8 mouse cellular contexts compared by ENCODE assay signal in genomic region chr2:152670983-152671641, GRCm38 (mm10). TPM values are rescaled to one million over a fixed set of nuclear protein-coding genes. Genes with fewer than 3 reads are reported as not detected.
A peak's percentile ranks its signal among the peaks of the same experiment; 100 is the strongest.
DNase-seq lines count a peak whose midpoint lies in the region; ATAC-seq lines count a peak whose summit lies in the region.

No protein-coding gene starts in this region.

- H3K27ac ChIP-seq in embryonic facial prominence, embryonic 12.5 days, result peak overlapping the region; percentile 98
- peak overlapping the region; percentile 6; the same call in 1 of the 2 replicates for H3K27ac ChIP-seq in intestine, embryonic 16.5 days (ENCODE audit: low read length)
- H3K27ac ChIP-seq in midbrain, embryonic 10.5 days (replicated peaks), result peak overlapping the region; percentile 98
- peak overlapping the region; percentile 87 for H3K27ac ChIP-seq in stomach, embryonic 16.5 days (ENCODE audit: low read length)

- intact Hi-C loops in gastrocnemius, postnatal 36 days (cut with DNase I), result no loop called here

- peaks cover 31% of the 10 kb centered on the region for H3K4me1 ChIP-seq in embryonic facial prominence, embryonic 12.5 days
- H3K4me1 ChIP-seq in intestine, embryonic 16.5 days (ENCODE audit: control insufficient read depth, insufficient read depth, low read length), result peaks cover 44% of the 10 kb centered on the region
- H3K4me1 ChIP-seq in midbrain, embryonic 10.5 days, result peaks cover 37% of the 10 kb centered on the region
- peaks cover 34% of the 10 kb centered on the region for H3K4me1 ChIP-seq in stomach, embryonic 16.5 days (ENCODE audit: control insufficient read depth, insufficient read depth, low read length)

- peak overlapping the region; percentile 69 for H3K4me2 ChIP-seq in embryonic facial prominence, embryonic 12.5 days (replicated peaks)
- H3K4me2 ChIP-seq in intestine, embryonic 16.5 days (ENCODE audit: low read depth, low read length), result peak overlapping the region; percentile 88
- H3K4me2 ChIP-seq in stomach, embryonic 16.5 days (ENCODE audit: low read depth, low read length), result peak overlapping the region; percentile 78

- ATAC-seq in embryonic facial prominence, embryonic 12.5 days (ENCODE audit: insufficient number of reproducible peaks, insufficient read depth, low FRiP score, low TSS enrichment), result no peak
- no peak for ATAC-seq in intestine, embryonic 16.5 days
- no peak for ATAC-seq in stomach, embryonic 16.5 days (ENCODE audit: insufficient read depth, low FRiP score)
- no peak for ATAC-seq in erythroid progenitor cell, adult 5-6 weeks (replicated peaks; ENCODE audit: low FRiP score, poor library complexity, severe bottlenecking)

- no peaks in the 10 kb centered on the region for H3K27me3 ChIP-seq in embryonic facial prominence, embryonic 12.5 days
- H3K27me3 ChIP-seq in intestine, embryonic 16.5 days (replicated peaks; ENCODE audit: control insufficient read depth, insufficient read depth, low read length), result no peaks in the 10 kb centered on the region
- no peaks in the 10 kb centered on the region for H3K27me3 ChIP-seq in midbrain, embryonic 10.5 days (ENCODE audit: low read depth, poor library complexity, severe bottlenecking)
- no peaks in the 10 kb centered on the region for H3K27me3 ChIP-seq in stomach, embryonic 16.5 days (ENCODE audit: control insufficient read depth, insufficient read depth, low read length)

- H3K9ac ChIP-seq in embryonic facial prominence, embryonic 12.5 days, result peak overlapping the region; percentile 98
- H3K9ac ChIP-seq in intestine, embryonic 16.5 days (ENCODE audit: low read depth, low read length), result peak overlapping the region; percentile 99
- peak overlapping the region; percentile 88 for H3K9ac ChIP-seq in stomach, embryonic 16.5 days (ENCODE audit: low read length)

- no peaks in the 10 kb centered on the region for H3K9me3 ChIP-seq in embryonic facial prominence, embryonic 12.5 days
- H3K9me3 ChIP-seq in intestine, embryonic 16.5 days (ENCODE audit: control insufficient read depth, low read length), result no peaks in the 10 kb centered on the region
- H3K9me3 ChIP-seq in midbrain, embryonic 10.5 days (replicated peaks), result no peaks in the 10 kb centered on the region
- no peaks in the 10 kb centered on the region for H3K9me3 ChIP-seq in stomach, embryonic 16.5 days (replicated peaks; ENCODE audit: control insufficient read depth, low read length)

- peak; percentile 41 to 45 for DNase-seq in lung, adult 18-20 months
- no peak for DNase-seq in lung, postnatal 14 days
- DNase-seq in midbrain, embryonic 10.5 days (ENCODE audit: low spot score), result no peak
- DNase-seq in gastrocnemius, postnatal 36 days, result no peak

- H3K4me3 ChIP-seq in embryonic facial prominence, embryonic 12.5 days, result peak overlapping the region; percentile 99
- H3K4me3 ChIP-seq in intestine, embryonic 16.5 days (ENCODE audit: low read length), result peak overlapping the region; percentile 93
- H3K4me3 ChIP-seq in midbrain, embryonic 10.5 days, result peak overlapping the region; percentile 99
- H3K4me3 ChIP-seq in stomach, embryonic 16.5 days (replicated peaks; ENCODE audit: low read length), result peak overlapping the region; percentile 73

- H3K36me3 ChIP-seq in embryonic facial prominence, embryonic 12.5 days, result peaks cover 34% of the 10 kb centered on the region
- peaks cover 13% of the 10 kb centered on the region; the same call in 1 of the 2 replicates for H3K36me3 ChIP-seq in intestine, embryonic 16.5 days (ENCODE audit: control insufficient read depth, insufficient read depth, low read length)
- H3K36me3 ChIP-seq in midbrain, embryonic 10.5 days, result peaks cover 49% of the 10 kb centered on the region
- peaks cover 6% of the 10 kb centered on the region for H3K36me3 ChIP-seq in stomach, embryonic 16.5 days (ENCODE audit: control insufficient read depth, insufficient read depth, low read length)

- WGBS in embryonic facial prominence, embryonic 12.5 days, result 53% methylated on average over 9 of the region's 9 CpGs
- WGBS in intestine, embryonic 16.5 days, result 47% methylated on average over 9 of the region's 9 CpGs
- WGBS in midbrain, embryonic 10.5 days, result 66% methylated on average over 9 of the region's 9 CpGs
- 42% methylated on average over 9 of the region's 9 CpGs for WGBS in stomach, embryonic 16.5 days

RNA-seq across cellular contexts. Expression of gene H13, which starts 1.9 kb away (rescaled TPM):
- 129 and 131 TPM in 2 replicates for polyA plus RNA-seq in embryonic facial prominence, embryonic 12.5 days (2016; fragmentation: Nextera tagmentation; extraction: Ambion mirVana)
- polyA plus RNA-seq in intestine, embryonic 16.5 days (2015; fragmentation: Nextera tagmentation; extraction: Ambion mirVana), result 116 and 119 TPM in 2 replicates
- 99.2 and 117 TPM in 2 replicates for polyA plus RNA-seq in midbrain, embryonic 10.5 days (2016; fragmentation: Nextera tagmentation; extraction: Ambion mirVana)
- polyA plus RNA-seq in stomach, embryonic 16.5 days (2015; fragmentation: Nextera tagmentation; extraction: Ambion mirVana), result 121 and 128 TPM in 2 replicates
- 10 to 100 TPM; 30.1 to 35.1 TPM for total RNA-seq in gastrocnemius, postnatal 36 days (2021)
- 17.7 and 24.7 TPM in 2 replicates for total RNA-seq in erythroid progenitor cell, adult 5-6 weeks (2015; ENCODE audit: low replicate concordance)
- 11.6 and 13.2 TPM in 2 replicates for total RNA-seq in erythroid progenitor cell, adult 5-6 weeks (2017; ENCODE audit: low replicate concordance)

RNA-seq across cellular contexts. Expression of gene Mcts2, which starts 15.7 kb away (rescaled TPM):
- 36.4 and 38.9 TPM in 2 replicates for polyA plus RNA-seq in embryonic facial prominence, embryonic 12.5 days (2016; fragmentation: Nextera tagmentation; extraction: Ambion mirVana)
- 18.9 and 25.1 TPM in 2 replicates for polyA plus RNA-seq in intestine, embryonic 16.5 days (2015; fragmentation: Nextera tagmentation; extraction: Ambion mirVana)
- 42.9 and 45.3 TPM in 2 replicates for polyA plus RNA-seq in midbrain, embryonic 10.5 days (2016; fragmentation: Nextera tagmentation; extraction: Ambion mirVana)
- 24.0 and 25.2 TPM in 2 replicates for polyA plus RNA-seq in stomach, embryonic 16.5 days (2015; fragmentation: Nextera tagmentation; extraction: Ambion mirVana)
- total RNA-seq in gastrocnemius, postnatal 36 days (2021), result 10 to 100 TPM in 1 of 2 experiments, 1 to 10 TPM in 1; 9.6 to 12.1 TPM
- not detected in 2 replicates for total RNA-seq in erythroid progenitor cell, adult 5-6 weeks (2015; ENCODE audit: low replicate concordance)
- 1.7 TPM in 1 of 2 replicates, not detected in the other for total RNA-seq in erythroid progenitor cell, adult 5-6 weeks (2017; ENCODE audit: low replicate concordance)

RNA-seq across cellular contexts. Expression of gene Rem1, which starts 44.4 kb away (rescaled TPM):
- polyA plus RNA-seq in embryonic facial prominence, embryonic 12.5 days (2016; fragmentation: Nextera tagmentation; extraction: Ambion mirVana), result 1.1 and 1.6 TPM in 2 replicates
- 9.4 and 10.2 TPM in 2 replicates for polyA plus RNA-seq in intestine, embryonic 16.5 days (2015; fragmentation: Nextera tagmentation; extraction: Ambion mirVana)
- polyA plus RNA-seq in midbrain, embryonic 10.5 days (2016; fragmentation: Nextera tagmentation; extraction: Ambion mirVana), result 0.26 and 0.33 TPM in 2 replicates
- 20.0 and 20.6 TPM in 2 replicates for polyA plus RNA-seq in stomach, embryonic 16.5 days (2015; fragmentation: Nextera tagmentation; extraction: Ambion mirVana)
- total RNA-seq in gastrocnemius, postnatal 36 days (2021), result 1 to 10 TPM; 2.7 to 3.6 TPM
- 2.9 TPM in 1 of 2 replicates, not detected in the other for total RNA-seq in erythroid progenitor cell, adult 5-6 weeks (2015; ENCODE audit: low replicate concordance)
- total RNA-seq in erythroid progenitor cell, adult 5-6 weeks (2017; ENCODE audit: low replicate concordance), result not detected in 2 replicates

RNA-seq across cellular contexts. Expression of gene Defb25, which starts 48.3 kb away (rescaled TPM):
- polyA plus RNA-seq in embryonic facial prominence, embryonic 12.5 days (2016; fragmentation: Nextera tagmentation; extraction: Ambion mirVana), result not detected in 2 replicates
- polyA plus RNA-seq in intestine, embryonic 16.5 days (2015; fragmentation: Nextera tagmentation; extraction: Ambion mirVana), result 0.61 and 1.5 TPM in 2 replicates
- not detected in 2 replicates for polyA plus RNA-seq in midbrain, embryonic 10.5 days (2016; fragmentation: Nextera tagmentation; extraction: Ambion mirVana)
- polyA plus RNA-seq in stomach, embryonic 16.5 days (2015; fragmentation: Nextera tagmentation; extraction: Ambion mirVana), result 0.62 and 1.4 TPM in 2 replicates
- not detected for total RNA-seq in gastrocnemius, postnatal 36 days (2021)
- not detected in 2 replicates for total RNA-seq in erythroid progenitor cell, adult 5-6 weeks (2015; ENCODE audit: low replicate concordance)
- total RNA-seq in erythroid progenitor cell, adult 5-6 weeks (2017; ENCODE audit: low replicate concordance), result not detected in 2 replicates

Comparison
In these comparisons a context has a peak if more than half of its experiments do, and no peak if none do; other contexts are left out.
1. DNase-seq: peak in lung, adult 18-20 months (2 of 2); none in lung, postnatal 14 days (single experiment), midbrain, embryonic 10.5 days (single experiment) and gastrocnemius, postnatal 36 days (0 of 2).
2. H3K27ac ChIP-seq: peak in every context shown above with its lines; median percentile 98 in embryonic facial prominence, embryonic 12.5 days; 98 in midbrain, embryonic 10.5 days; 87 in stomach, embryonic 16.5 days; 6 in intestine, embryonic 16.5 days.
3. Peak in every context shown above with its lines, with median percentiles within 50 percentile points of each other: H3K4me2 ChIP-seq, H3K4me3 ChIP-seq and H3K9ac ChIP-seq.